Mouse (Mus musculus): ENCODE measurements around the gene Arpp21.

Arpp21 gene

GRCm38 (mm10) chr9:112186336-112187305, 49.1 kb downstream of the Arpp21 start:
- in situ Hi-C loops (cut with MboI; ENCODE audit: unreplicated experiment in 2 of 2), result no loop called here

DNA sequence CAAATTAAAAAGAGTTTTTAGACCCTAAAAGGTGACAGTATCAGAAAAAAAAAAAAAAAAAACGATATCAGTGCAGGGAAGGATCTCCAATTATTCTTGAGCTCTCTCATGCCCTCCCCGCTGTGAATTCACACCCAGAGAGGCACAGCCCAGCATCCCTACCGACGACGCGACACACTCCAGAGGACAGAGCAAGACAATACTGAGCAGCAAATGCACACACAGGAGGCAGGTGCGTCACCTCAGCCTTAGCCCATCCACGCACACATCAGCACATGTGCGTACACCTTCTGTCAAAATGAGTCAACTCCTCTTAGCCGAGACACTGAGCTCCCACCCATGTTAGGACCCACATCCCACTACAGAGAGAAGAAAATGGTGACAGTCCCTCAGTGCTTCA, 50.0 kb downstream of the Arpp21 start:
- in situ Hi-C loops (cut with MboI; ENCODE audit: unreplicated experiment in 2 of 2), result no loop called here

- in situ Hi-C loops (cut with MboI; ENCODE audit: unreplicated experiment in 2 of 2), result no loop called here
Measured at GRCm38 (mm10) chr9:112182738-112183137, 53.0 kb downstream of the Arpp21 start.

- in situ Hi-C loops (cut with MboI; ENCODE audit: unreplicated experiment in 2 of 2), result no loop called here
Measured at GRCm38 (mm10) chr9:112180006-112180405, 55.7 kb downstream of the Arpp21 start.

- in situ Hi-C loops (cut with MboI; ENCODE audit: unreplicated experiment in 2 of 2), result no loop called here
Measured at GRCm38 (mm10) chr9:112178438-112178837, 57.3 kb downstream of the Arpp21 start.

DNA sequence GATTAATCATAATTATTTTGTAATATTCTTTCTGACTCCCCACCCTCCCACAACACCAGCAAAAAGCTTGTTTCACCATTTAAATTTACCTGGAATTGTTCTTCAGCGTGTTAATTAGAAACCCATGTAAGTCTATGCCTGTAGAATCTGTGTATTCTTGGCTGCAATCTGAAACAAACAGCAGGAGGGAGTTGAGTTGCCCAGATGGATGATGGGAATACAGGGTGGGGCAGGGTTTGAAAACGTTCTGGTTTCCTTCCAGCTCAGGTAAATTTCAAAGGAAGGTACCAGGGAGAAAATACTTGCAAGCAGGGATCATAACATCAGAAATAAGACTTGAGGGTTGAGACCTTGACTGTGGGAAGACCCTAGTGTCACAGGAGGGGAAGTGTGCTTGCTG, 58.2 kb downstream of the Arpp21 start:
- in situ Hi-C loops (cut with MboI; ENCODE audit: unreplicated experiment in 2 of 2), result no loop called here

GRCm38 (mm10) chr9:112176317-112176716, 59.4 kb downstream of the Arpp21 start:
- in situ Hi-C loops (cut with MboI; ENCODE audit: unreplicated experiment in 2 of 2), result no loop called here

DNA sequence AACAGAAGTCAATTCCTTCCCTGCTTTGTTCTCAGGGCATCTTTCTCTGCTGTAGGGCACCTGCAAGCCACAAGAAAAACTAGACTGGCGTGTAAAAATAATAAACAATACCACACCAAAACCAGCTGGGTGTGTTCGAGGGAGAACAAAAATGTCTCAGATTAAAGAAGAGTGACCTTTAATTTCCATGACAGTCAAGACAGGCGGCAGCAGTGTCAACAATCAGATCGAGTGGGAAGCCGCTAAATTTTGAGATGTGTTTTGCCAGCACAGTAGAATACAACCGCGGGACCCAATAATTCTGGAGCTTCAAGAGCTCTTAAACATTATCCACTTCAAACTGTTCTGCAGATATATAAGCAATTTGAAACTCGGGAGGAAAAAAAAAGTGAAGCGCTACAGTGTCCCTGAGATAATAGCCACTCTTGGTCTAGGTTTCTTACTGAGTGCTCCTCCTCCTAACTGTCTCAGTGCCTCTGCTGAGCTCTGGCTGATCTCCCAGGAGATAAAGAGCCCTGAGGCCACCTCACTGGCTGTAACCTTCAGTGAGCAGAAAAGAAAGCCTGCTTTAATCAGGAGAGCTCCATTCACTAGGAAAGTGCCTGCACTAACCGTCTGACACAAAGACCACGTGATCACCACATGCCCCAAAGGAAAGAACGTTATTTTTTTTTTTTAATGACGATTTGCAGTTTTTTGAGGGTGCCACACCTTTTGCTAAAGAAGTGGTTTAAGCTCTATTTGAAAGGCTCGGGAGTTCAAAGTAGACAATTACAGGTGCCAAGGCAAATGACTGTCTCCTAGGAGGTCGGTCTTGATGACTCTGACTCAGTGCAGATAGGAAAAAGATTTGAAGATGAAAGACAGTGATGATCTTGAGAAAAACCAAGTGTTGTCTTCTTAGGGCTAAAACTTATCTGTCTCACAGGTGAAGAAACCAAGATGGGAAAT, 61.1 kb downstream of the Arpp21 start:
- in situ Hi-C loops (cut with MboI; ENCODE audit: unreplicated experiment in 2 of 2), result no loop called here

DNA sequence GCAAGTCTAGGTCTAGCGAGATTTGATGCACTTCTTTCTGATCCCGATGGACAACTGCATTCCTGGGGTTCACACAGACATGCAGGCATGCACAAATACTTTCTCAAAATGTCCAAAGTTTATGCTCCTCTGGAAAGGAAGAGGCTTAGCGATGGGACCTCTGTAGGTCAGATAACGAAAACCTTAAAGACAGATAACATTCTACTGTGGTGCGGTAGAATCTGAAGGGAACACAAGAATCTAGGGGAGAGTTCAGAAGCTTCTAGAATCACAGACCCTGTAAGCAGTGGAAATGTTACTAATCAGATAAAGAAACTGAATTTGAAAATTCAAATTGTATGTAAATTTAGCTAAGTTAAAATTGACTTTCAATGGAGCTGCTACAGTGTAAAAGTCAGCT, 62.0 kb downstream of the Arpp21 start:
- in situ Hi-C loops (cut with MboI; ENCODE audit: unreplicated experiment in 2 of 2), result no loop called here

DNA sequence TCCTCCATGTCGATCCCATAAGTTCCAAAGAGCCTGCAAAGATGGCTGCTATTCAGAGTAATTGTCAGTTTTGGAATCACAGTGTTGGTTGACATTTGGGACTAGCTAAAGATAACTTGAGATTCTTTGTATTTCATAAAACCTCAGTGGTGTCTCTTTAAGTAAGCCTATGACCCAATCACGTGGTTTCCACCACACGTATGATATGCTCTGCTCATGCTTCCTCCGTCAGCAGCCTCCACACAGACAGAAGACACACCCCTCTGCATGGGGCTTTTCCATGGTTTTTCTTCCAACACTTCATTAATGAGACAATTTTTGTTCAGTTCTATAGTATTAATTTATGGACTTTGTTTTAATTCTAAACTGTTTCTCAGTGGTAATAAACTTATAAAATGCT, 71.1 kb downstream of the Arpp21 start:
- in situ Hi-C loops (cut with MboI; ENCODE audit: unreplicated experiment in 2 of 2), result no loop called here

- in situ Hi-C loops (cut with MboI; ENCODE audit: unreplicated experiment in 2 of 2), result no loop called here
Measured at GRCm38 (mm10) chr9:112160981-112161380, 74.8 kb downstream of the Arpp21 start.

- in situ Hi-C loops (cut with MboI; ENCODE audit: unreplicated experiment in 2 of 2), result no loop called here
Measured at GRCm38 (mm10) chr9:112153972-112154371, 81.8 kb downstream of the Arpp21 start.

DNA sequence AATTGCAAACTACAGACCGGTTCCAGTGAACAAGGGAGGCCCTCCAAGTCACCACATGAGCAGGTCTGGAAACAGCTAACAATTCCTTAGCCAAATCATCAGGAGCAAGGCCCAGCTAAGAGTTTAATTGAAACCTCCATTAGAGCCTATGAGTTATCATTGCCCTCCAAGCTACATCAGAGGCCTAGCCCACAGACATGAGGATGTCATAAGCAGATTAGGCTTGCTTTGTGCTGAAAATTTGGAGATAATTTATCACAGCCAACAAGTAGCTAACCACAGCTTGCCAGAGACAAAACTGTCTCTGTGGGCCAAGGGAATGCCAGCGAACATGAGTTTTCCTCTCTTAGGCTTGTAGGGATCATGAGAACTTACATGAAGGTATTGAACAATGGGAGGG, 83.0 kb downstream of the Arpp21 start:
- in situ Hi-C loops (cut with MboI; ENCODE audit: unreplicated experiment in 2 of 2), result no loop called here

GRCm38 (mm10) chr9:112151177-112151576, 84.6 kb downstream of the Arpp21 start:
- in situ Hi-C loops (cut with MboI; ENCODE audit: unreplicated experiment in 2 of 2), result no loop called here

GRCm38 (mm10) chr9:112140658-112141057, 95.1 kb downstream of the Arpp21 start:
- in situ Hi-C loops (cut with MboI; ENCODE audit: unreplicated experiment in 2 of 2), result no loop called here

DNA sequence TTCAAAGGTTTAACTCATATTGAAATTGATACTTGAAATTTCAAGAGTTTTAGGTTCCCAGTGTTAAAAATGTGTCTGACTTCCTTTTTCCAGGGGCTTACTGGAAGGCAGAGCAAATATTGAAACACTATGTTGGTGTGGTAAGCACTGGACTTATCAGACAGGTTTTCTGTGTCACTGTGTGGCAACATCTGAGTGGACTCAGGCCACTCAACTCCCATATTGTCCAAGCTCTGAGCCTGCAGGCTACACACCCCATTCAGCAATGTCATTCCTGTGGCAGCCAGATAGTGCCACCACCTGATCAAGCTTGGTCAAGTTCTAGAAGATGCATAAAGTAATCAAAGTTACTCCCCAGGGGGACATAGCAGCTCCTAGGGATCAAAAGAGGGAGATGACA, 97.9 kb downstream of the Arpp21 start:
- in situ Hi-C loops (cut with MboI; ENCODE audit: unreplicated experiment in 2 of 2), result no loop called here

DNA sequence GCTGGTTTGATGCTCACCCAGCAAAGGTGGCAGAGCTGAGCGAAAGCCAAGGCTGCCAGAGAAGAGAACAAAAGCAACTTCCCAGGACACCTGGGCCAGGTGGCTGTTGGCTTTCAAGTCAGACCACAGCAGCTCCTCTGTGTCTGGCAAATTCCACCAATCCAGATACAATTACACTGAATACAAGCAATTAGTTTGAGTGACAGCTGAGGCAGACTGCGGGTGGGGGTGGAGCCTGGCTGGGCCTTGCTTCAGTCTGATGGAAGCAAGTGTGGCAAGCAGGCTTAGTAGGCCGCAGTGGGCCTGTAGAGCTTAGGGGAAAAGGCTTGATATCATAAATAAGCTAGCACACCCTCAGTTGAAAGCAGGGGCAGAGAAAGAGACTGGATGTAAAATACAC, 104.9 kb downstream of the Arpp21 start:
- in situ Hi-C loops (cut with MboI; ENCODE audit: unreplicated experiment in 2 of 2), result no loop called here

DNA sequence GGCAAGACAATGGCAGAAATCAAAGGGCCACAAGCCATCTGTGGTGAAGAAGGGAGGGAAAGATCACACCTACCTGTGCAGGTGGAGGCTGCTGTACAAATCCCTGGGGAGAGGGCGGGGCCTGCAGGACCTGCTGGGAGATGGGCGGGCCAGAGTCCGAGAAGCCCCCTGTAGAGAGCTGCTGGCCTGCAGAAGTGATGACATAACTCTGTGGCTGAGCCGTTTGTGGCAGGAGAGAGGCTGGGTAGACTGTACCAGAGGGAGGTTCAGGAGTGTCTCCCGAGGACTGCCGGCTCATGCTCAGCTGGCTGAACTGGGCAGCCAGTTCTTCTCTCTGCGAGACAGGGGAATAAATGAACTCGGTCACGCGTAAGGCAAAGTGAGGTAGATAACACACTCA, 111.1 kb downstream of the Arpp21 start:
- in situ Hi-C loops (cut with MboI; ENCODE audit: unreplicated experiment in 2 of 2), result no loop called here

DNA sequence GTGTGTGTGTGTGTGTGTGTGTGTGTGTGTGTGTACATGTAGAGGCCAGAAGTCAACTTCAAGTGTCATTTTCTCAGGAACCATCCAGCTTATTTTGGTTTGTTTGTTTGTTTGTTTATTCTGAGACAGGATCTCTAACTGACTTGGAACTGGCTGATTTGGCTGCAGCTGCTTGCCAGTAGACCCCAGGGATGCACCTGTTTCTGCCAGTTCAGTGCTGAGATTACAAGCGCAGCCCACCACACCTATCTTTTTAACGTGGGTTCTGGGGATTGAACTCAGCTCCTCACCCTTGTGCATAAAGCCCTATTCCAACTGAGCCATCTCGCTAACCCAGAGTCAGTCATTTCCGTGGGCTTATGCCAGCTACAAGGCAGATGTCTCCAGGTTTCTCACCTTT, 111.6 kb downstream of the Arpp21 start:
- in situ Hi-C loops (cut with MboI; ENCODE audit: unreplicated experiment in 2 of 2), result no loop called here

DNA sequence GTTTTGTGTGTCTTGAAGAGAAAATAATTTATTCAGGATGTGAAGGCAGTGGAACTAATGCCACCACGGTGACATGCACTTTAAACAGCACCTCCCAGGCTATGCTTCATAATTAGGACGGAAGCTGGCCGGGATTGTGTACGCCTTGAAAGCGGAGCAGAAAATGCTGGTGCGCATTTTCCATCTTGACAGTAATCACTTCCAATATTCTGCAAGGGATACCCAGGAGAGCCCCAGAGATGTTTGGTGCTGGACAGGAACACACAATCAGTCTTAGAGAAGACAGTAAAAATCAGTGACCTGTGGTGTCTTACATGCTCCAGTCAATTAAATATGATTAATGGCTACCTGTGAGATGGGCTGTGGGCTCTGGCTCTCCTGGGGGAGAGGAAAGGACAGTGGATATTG, 112.3 kb downstream of the Arpp21 start:
- in situ Hi-C loops (cut with MboI; ENCODE audit: unreplicated experiment in 2 of 2), result no loop called here

GRCm38 (mm10) chr9:112119535-112119934, 116.2 kb downstream of the Arpp21 start:
- in situ Hi-C loops (cut with MboI; ENCODE audit: unreplicated experiment in 2 of 2), result no loop called here

Measured in v-Abl transformed pro-B cells (cell line).